Mouse (Mus musculus) hindbrain, embryonic 10.5 days (tissue): ENCODE measurements at regions not wholly inside any gene's neighbourhood (a gene's known extent, or its start where the extent isn't known, plus 50 kb on each side); places are given as distances from the start of the nearest gene placed in this dataset.

Experiments used
- DNase-seq: peaks from one replicate; pipeline ENCODE4 v3.0.0-alpha.2; 2017; ENCODE audit warnings: low spot score
- H3K27ac ChIP-seq: fragments of 300-500 bp; sonication (generic); 2 replicates; pipeline ENCODE4 v1.5.1; 2016; ENCODE audit warnings: mild to moderate bottlenecking, moderate library complexity
- H3K27me3 ChIP-seq: fragments of 300-500 bp; sonication (generic); 2 replicates; pipeline ENCODE4 v1.6.1; 2016; ENCODE audit warnings: mild to moderate bottlenecking; ENCODE audit not compliant: poor library complexity, insufficient read depth, severe bottlenecking
- H3K36me3 ChIP-seq: fragments of 300-500 bp; sonication (generic); 2 replicates; pipeline ENCODE4 v1.6.1; 2016; ENCODE audit warnings: mild to moderate bottlenecking, moderate library complexity
- H3K4me1 ChIP-seq: fragments of 300-500 bp; sonication (generic); replicated peaks from 2 replicates; pipeline ENCODE4 v1.6.1; 2016; ENCODE audit warnings: mild to moderate bottlenecking
- H3K4me3 ChIP-seq: fragments of 300-500 bp; sonication (generic); 2 replicates; pipeline ENCODE4 v1.5.1; 2016; ENCODE audit warnings: mild to moderate bottlenecking, moderate library complexity
- H3K9me3 ChIP-seq: fragments of 300-500 bp; sonication (generic); 2 replicates; pipeline ENCODE4 v1.6.1; 2016; ENCODE audit warnings: mild to moderate bottlenecking, moderate library complexity
- WGBS: fragments of 180-500 bp; shearing (Covaris S2); methylation state at CpG from one replicate; pipeline ENCODE4 v1.1.7; 2016; 5-methylcytosine and 5-hydroxymethylcytosine counted together

DNA sequence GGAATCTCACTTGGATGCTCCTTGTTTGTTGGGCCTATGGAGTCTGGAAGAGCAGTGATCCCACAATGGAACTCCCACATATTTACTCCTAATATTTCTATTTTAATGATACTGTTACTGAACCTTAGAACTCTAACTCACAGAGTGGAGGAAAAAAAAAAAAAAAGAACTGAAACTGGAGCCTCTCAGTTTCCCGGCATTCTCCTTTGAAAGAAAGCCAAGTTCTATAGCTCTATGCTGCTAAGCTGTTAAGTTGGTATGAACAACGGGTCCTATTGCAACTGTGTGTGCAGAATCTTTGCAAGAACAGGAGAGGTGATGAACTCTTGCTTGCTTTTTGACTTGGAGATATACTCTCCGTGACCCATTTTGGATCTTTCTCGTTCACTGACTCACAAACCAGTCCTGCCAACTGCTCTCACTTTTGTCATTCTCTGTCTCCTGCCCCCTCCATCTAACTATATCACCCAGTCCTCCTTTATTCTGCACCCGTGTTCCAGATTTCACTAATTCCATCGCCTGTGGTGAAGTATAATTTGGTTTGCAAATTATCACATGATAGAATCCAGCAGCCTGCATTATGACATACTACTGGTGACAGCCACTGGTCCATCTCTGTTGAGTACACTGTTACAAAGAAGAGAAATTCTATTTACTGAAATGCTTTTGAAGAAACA, 92.6 kb upstream of the Ctsc start:
- H3K4me3 ChIP-seq: no peak overlapping the region
- no peaks in the 10 kb centered on the region for H3K4me1 ChIP-seq
- no peaks in the 10 kb centered on the region for H3K27me3 ChIP-seq
- DNase-seq: no peak
- H3K9me3 ChIP-seq: no peaks in the 10 kb centered on the region
- no peak overlapping the region for H3K27ac ChIP-seq
- 83% methylated on average over 6 of the region's 6 CpGs for WGBS
- H3K36me3 ChIP-seq: no peaks in the 10 kb centered on the region

DNA sequence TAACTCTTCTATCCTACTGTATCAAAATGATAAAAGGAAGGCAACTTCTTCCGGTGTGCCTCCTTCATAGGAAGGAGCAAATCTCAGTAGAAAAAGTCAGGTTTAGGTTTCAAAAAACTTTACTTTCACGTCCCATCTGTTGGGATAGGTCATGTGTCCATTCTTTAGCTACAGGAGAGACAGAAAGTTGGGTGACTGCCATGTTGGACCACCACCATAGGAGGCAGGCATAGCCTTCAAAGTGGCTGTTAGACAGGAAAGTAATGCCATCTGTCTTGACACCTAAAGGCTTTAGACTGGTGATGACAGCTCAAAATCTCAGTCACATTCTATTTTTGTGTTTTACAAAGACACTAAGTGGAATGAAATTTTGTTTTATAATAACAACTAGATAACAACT, 90.3 kb upstream of the Ctsc start:
- no peaks in the 10 kb centered on the region for H3K27me3 ChIP-seq
- no peak overlapping the region for H3K4me3 ChIP-seq
- no peaks in the 10 kb centered on the region for H3K9me3 ChIP-seq
- H3K36me3 ChIP-seq: no peaks in the 10 kb centered on the region
- no peak for DNase-seq
- no peak overlapping the region for H3K27ac ChIP-seq
- WGBS: 81% methylated on average over 2 of the region's 2 CpGs
- no peaks in the 10 kb centered on the region for H3K4me1 ChIP-seq

DNA sequence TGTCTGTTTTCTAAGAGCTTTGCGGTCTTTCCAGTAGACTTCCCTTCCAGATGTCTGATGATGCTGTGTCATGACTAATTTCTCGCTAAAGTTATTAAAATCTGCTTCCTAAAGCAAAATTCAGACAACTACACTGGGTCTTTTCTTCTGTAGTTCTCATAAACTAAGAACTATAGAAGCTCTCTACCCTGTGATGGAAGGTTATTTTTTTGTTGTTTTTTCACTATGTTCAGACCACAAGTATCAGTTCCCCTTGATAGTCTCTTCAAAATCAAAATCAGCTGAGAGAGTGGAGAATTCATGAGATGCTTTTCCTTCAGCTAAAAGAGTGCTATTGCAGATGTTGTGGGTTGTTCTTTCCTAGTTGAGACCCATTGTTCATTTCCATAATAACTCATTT, 85.1 kb upstream of the Ctsc start:
- Histone ChIP-seq H3K4me3 (no peak overlapping the region), H3K27ac (no peak overlapping the region), H3K27me3 (no peaks in the 10 kb centered on the region), H3K36me3 (no peaks in the 10 kb centered on the region), H3K4me1 (no peaks in the 10 kb centered on the region), H3K9me3 (no peaks in the 10 kb centered on the region)
- 87% methylated on average over 2 of the region's 2 CpGs for WGBS
- no peak for DNase-seq

DNA sequence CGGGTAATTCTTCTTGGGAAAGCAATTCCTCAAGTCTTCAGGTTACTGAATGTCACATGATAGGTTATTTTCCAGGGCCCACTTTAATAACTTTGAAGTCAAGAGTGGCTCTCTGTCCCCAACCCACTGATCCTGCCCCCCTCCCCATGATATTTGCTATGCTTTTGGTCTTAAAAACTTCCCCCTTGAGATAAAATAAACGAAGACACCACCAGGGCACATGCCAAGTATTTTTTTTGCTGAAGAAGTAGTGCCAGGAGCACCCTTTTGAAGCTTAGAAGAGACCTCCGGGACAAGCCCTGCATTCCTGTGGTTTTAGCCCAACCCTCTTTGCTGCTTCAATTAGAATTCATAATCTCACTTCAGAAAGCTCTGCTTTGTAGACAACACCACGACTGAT, 78.8 kb upstream of the Ctsc start:
- no peaks in the 10 kb centered on the region for H3K36me3 ChIP-seq
- H3K27ac ChIP-seq: no peak overlapping the region
- no peaks in the 10 kb centered on the region for H3K27me3 ChIP-seq
- H3K9me3 ChIP-seq: no peaks in the 10 kb centered on the region
- H3K4me1 ChIP-seq: no peaks in the 10 kb centered on the region
- 64% methylated on average over 4 of the region's 4 CpGs for WGBS
- no peak for DNase-seq
- H3K4me3 ChIP-seq: no peak overlapping the region

DNA sequence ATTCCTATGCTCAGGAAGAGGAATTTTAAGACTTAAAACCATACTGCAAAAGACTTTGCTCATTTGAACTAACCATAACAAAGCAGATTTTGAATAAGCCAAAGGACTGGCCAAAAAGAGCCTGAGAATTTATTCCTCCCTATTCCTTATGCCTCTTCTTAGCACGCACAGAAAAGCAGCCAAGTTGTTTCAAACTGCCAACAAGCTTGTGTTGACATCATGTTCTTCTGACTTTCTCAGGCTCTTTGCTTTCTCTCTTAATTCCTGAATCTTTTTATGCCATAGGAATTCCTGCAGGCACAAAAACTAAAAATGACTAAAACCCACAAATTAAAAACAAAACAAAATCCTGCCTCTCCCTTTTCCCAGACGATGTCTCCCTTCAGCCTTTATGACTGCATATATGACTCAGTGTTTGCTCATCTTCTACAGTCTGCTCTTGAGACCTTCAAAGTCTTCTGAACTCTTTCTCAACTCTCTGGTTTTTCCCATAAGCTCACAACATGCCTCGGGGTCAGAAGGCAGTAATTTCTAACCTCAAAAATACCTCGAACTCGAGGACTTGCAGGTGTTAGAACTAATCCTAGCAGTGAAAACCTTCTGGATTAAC, 77.9 kb upstream of the Ctsc start:
- no peaks in the 10 kb centered on the region for H3K9me3 ChIP-seq
- no peak overlapping the region for H3K27ac ChIP-seq
- 84% methylated on average over 5 of the region's 5 CpGs for WGBS
- no peak for DNase-seq
- H3K27me3 ChIP-seq: no peaks in the 10 kb centered on the region
- no peaks in the 10 kb centered on the region for H3K36me3 ChIP-seq
- H3K4me1 ChIP-seq: no peaks in the 10 kb centered on the region
- no peak overlapping the region for H3K4me3 ChIP-seq

DNA sequence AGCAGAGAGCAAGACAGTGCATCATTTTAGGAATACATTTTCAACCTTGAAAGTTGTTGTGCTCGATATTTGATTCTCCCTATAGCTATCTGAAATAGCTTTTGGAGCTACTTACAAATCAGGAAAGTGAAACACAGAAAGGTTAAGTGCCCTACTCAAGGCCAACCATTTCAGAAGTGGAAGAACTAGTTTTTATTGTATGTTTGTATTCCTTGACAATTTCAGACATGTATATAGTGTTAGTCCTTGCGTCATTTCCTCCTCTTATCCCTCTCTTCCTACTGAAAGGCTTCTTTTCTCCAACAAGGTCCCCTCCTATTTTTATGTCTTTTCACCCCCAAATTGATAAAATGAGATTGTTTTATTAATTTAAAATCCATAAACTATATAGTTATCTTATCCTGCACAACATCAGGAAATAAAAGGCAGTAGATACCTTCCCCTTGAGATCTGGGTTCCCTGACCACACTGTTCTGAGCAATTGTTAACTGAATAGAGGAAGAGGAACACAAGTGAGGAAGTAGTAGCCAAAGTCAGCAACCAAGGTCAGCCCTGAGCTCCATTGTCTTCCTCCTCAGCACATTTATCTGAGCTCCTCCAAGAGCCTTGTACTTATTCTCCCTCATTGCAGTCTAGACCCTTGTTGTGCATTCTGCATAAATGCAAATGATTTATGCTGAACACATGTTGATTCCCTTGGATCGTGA, 76.1 kb upstream of the Ctsc start:
- WGBS: 86% methylated on average over 3 of the region's 3 CpGs

DNA sequence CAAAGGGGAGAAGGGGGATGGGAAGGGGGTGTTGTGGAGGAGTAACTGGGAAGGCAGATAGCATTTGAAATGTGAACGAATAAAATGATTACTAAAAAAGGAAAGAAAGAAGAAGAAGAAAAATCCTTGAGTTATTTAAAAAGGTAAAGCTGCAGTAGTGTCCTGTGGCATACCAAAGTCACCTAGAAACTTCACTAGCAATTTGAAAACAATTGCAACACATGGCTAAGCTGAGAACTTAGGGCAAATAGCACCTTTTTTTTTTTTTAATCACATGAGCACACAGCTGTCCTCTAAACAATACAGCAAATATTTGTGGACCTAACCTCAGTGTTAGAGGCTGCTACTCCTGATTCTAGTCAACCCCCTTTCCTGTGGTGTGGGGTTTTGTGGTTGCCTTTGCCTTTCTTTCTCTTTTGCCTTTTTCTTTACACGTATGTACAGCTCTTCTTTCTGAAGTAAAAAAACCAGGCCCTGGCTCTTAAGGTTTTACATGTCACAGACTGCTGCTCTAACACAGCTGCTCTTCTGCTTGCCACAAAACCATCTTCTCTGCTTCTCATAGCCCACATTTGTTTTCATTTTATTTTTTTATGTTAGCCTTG, 71.6 kb upstream of the Ctsc start:
- H3K27ac ChIP-seq: peak overlapping the region; percentile 78
- no peaks in the 10 kb centered on the region for H3K27me3 ChIP-seq
- H3K4me3 ChIP-seq: no peak overlapping the region
- H3K36me3 ChIP-seq: no peaks in the 10 kb centered on the region
- no peak for DNase-seq
- WGBS: 57% methylated on average over 2 of the region's 2 CpGs
- no peaks in the 10 kb centered on the region for H3K9me3 ChIP-seq
- H3K4me1 ChIP-seq: peaks cover 17% of the 10 kb centered on the region; the same call in 1 of the 2 replicates

More for the DNA sequence above, 76.1 kb upstream of the Ctsc start:
- Histone ChIP-seq H3K27me3 (no peaks in the 10 kb centered on the region), H3K4me1 (peaks cover 11% of the 10 kb centered on the region; the same call in 1 of the 2 replicates), H3K36me3 (no peaks in the 10 kb centered on the region), H3K9me3 (no peaks in the 10 kb centered on the region), H3K4me3 (no peak overlapping the region), H3K27ac (no peak overlapping the region)
- DNase-seq: no peak

DNA sequence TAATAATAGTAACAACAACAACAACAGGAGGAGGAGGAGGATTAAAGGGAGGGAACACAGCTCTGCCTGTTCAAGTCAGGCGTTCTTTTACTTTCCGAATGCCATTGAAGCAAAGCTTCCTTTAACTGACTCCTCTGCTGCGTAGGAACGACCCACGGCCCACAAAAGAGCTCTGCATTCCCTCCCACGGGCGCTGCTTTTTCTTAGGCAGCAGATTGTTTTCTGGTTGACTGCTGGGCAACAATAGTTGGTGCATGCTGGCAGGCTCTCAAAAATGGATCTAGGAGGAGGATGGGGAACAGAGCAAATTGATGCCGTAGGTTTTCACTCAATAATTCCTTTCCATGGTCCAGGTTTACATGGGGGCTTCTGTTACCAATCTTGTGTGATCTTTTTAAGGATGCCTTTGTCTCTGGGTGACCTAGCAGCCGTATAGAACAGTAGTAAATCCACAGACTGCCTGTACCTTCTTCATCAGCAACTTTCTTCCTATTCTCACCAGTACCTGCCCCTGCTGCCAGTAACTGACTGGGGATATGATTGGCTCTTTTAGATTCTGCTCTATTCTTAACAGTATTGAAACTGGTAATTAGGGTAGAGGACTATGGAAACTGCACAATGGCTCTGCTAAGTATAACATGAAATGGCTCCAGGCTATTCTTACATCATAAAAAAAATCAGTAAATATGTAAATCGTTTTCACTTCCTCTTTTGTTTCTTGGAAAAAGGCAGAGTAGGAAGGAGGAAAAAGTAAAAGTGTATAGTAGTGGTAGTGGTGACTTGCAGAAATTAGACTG, 70.8 kb upstream of the Ctsc start:
- Histone ChIP-seq H3K27me3 (no peaks in the 10 kb centered on the region), H3K9me3 (no peaks in the 10 kb centered on the region), H3K27ac (peak overlapping the region; percentile 78), H3K4me1 (peaks cover 17% of the 10 kb centered on the region; the same call in 1 of the 2 replicates), H3K4me3 (no peak overlapping the region), H3K36me3 (no peaks in the 10 kb centered on the region)
- peak; percentile 50 for DNase-seq
- 26% methylated on average over 10 of the region's 10 CpGs for WGBS

DNA sequence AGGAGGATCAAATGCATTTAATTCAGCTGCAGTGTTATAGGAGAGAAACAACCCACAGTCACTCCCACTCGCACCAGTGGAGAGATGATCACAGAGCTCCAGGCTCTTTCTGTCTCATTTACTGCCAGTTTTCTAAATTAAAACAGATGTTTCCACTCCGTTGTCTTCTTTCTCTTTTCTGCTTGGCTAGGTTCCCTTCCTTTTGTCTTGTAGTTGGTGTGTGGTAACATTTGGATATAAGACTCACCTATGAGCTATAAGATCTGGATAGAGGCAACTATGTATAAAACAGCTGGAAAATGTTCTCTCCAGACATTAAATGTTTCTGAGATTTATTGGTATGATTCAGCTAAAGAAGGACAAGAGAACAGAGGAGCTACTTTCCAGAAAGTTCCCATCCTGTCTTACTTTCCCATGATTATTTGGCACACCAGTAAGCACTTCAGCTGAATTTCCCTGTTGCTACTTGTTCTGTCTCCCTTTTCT, 63.1 kb upstream of the Ctsc start:
- Histone ChIP-seq H3K27me3 (no peaks in the 10 kb centered on the region), H3K27ac (no peak overlapping the region), H3K9me3 (no peaks in the 10 kb centered on the region), H3K4me1 (no peaks in the 10 kb centered on the region), H3K4me3 (no peak overlapping the region), H3K36me3 (no peaks in the 10 kb centered on the region)
- DNase-seq: no peak
- WGBS: 57% methylated on average over 2 of the region's 2 CpGs

DNA sequence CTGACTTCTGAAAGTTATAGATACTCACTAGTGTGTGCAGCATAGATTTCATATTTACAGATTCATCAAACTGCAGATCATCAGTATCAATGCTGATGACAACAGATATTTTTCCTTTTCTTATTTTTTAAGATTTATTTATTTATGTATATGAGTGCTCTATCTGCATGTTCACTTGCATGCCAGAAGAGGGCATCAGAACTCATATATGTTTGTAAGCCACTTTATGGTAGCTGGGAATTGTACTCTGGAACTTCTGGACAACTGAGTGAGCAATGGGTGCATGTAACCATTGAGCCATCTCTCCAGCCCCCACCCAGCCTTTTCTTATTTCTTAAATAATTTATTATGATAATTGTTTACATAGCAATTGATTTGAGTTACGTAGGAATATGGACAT, 62.5 kb upstream of the Ctsc start:
- Histone ChIP-seq H3K4me3 (no peak overlapping the region), H3K9me3 (no peaks in the 10 kb centered on the region), H3K4me1 (no peaks in the 10 kb centered on the region), H3K27me3 (no peaks in the 10 kb centered on the region), H3K36me3 (no peaks in the 10 kb centered on the region), H3K27ac (no peak overlapping the region)
- 96% methylated on average over 1 of the region's 1 CpGs for WGBS
- no peak for DNase-seq

DNA sequence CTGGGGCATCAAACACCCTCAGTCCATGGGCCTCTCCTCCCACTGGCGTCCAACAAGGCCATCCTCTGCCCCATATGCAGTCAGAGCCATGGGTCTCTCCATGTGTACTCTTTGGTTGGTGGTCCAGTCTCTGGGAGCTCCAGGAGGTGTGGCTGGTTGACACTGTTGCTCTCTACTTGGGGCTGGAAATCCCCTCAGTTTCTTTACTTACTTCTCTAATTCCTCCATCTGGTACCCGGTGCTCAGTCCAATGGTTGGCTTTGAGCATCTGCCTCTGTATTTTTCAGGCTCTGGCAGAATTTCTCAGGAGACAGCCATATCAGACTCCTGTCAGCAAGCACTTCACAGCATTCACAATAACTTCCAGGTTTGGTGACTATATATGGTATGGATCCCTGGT, 55.7 kb upstream of the Ctsc start:
- no peak for DNase-seq
- H3K9me3 ChIP-seq: no peaks in the 10 kb centered on the region
- no peak overlapping the region for H3K27ac ChIP-seq
- H3K27me3 ChIP-seq: no peaks in the 10 kb centered on the region
- H3K36me3 ChIP-seq: no peaks in the 10 kb centered on the region
- WGBS: 79% methylated on average over 2 of the region's 2 CpGs
- no peak overlapping the region for H3K4me3 ChIP-seq
- no peaks in the 10 kb centered on the region for H3K4me1 ChIP-seq

DNA sequence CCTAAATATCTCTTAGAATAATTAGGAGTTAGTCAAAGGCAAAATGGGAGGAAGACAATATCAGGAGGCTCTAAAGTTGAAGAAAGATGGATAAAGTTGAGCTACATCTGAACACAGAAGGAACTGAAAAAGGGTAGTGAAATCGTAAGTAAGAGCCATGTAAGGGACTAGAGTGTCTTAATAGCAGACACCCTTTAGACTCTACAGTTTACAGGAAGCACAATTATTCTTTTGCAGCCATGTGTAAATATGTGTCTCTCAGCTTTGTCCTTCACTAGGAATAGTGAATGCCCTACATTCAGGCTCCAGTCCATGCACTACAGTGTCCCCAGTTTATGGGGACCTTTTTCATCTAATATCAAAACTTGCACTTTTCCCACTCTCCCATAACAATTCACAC, 52.1 kb upstream of the Ctsc start:
- no peaks in the 10 kb centered on the region for H3K36me3 ChIP-seq
- H3K4me1 ChIP-seq: no peaks in the 10 kb centered on the region
- 82% methylated on average over 1 of the region's 1 CpGs for WGBS
- H3K9me3 ChIP-seq: no peaks in the 10 kb centered on the region
- H3K4me3 ChIP-seq: no peak overlapping the region
- H3K27me3 ChIP-seq: no peaks in the 10 kb centered on the region
- H3K27ac ChIP-seq: no peak overlapping the region
- no peak for DNase-seq
